Mouse (Mus musculus): ENCODE data around the gene Iars2.

- TF ChIP-seq EP300 (IDR thresholded peaks at IDR 0.05) (no peak), CTCF (IDR thresholded peaks at IDR 0.05) (no peak)
Observed at GRCm38 (mm10) chr1:185367383-185367782, 38.2 kb upstream of the Iars2 start.
